Mouse (Mus musculus) testis, adult 2 months (tissue): ENCODE data around the gene Cul4a.
"Not testable (repeated sequence)": the region's sequence is repeated elsewhere in the genome, so short reads cannot be mapped to it uniquely, and the experiment has no call there.

Experiments
- CTCF ChIP-seq: fragments of 200-500 bp; IDR thresholded peaks from 2 replicates; pipeline ENCODE4 v1.5.1; 2012; ENCODE audit warnings: low read depth, mild to moderate bottlenecking, inconsistent platforms, low read length, moderate library complexity; ENCODE audit not compliant: control insufficient read depth, insufficient read depth, insufficient replicate concordance
- POLR2A ChIP-seq: fragments of 200-500 bp; IDR thresholded peaks from 2 replicates; pipeline ENCODE4 v1.6.1; 2012; ENCODE audit warnings: low read depth, mild to moderate bottlenecking, inconsistent platforms, low read length, moderate library complexity; ENCODE audit not compliant: control insufficient read depth

- not testable (repeated sequence) for TF ChIP-seq POLR2A, CTCF
Observed at GRCm38 (mm10) chr8:13075579-13075978, 29.8 kb upstream of the Cul4a start.
